Mouse (Mus musculus) T-helper 17 cell (primary cell): Measurements from ENCODE around the gene Ccdc62.

Source experiments
- in situ Hi-C, 2 experiments: fragments of 300-600 bp; cut with MboI, MseI; formaldehyde crosslinking; loops; 1 replicate in 1 of 2; 2 replicates in 1 of 2; pipeline ENCODE4 v1.15.1; 2025; ENCODE audit warnings: high pct_unique_total_duplicates in 2 of 2

Ccdc62 gene

GRCm38 (mm10) chr5:123935931-123936330 is 5.5 kb downstream of the Ccdc62 start:
- in situ Hi-C loops, result no loop called here

DNA sequence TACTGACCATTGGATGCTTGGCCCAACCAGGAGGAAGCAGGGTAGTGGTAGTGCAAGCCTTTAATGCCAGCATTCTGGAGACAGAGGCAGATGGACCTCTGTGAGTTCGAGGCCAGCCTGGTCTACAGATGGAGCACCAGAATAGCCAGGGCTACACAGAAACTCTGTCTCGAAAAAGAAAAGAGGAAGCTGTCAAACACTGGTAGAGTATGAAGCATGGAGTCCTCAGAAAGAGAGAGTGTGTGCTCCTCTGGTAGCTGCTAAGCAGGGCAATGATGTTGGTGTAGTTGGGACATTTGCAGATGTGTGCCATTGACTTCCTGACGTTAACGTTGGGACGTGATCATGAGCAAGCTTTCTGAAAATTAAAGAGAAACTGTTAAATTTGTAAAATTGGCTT is 8.0 kb downstream of the Ccdc62 start:
- in situ Hi-C loops, result no loop called here

DNA sequence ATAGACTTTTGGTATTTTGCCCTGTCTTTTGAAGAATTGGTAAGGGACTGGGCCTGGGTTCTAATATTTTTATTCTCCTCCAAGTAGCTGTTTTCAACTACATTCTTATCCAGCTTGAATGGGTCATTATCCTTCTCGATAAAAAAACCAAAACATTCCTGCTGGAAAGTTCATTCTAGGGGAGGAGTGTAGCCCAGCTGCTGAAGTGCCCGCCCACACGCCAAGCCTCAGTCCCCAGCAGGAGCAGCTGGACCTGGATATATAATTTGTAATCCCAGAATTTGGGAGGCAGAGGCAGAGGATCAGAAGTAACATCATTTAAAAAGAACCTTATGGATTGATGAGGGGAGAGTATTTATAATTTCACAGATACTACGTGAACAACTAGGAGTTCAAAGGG is 16.1 kb downstream of the Ccdc62 start:
- in situ Hi-C loops, result loop anchor here in 1 of 2 experiments (5.0 kb wide), 2 partner anchors 46 to 136 kb away; no protein-coding TSS in a partner anchor

- in situ Hi-C loops, result loop anchor here in 1 of 2 experiments (5.0 kb wide), 2 partner anchors 45 to 135 kb away; no protein-coding TSS in a partner anchor
These were observed 16.7 kb downstream of the Ccdc62 start for GRCm38 (mm10) chr5:123947041-123947761.

DNA sequence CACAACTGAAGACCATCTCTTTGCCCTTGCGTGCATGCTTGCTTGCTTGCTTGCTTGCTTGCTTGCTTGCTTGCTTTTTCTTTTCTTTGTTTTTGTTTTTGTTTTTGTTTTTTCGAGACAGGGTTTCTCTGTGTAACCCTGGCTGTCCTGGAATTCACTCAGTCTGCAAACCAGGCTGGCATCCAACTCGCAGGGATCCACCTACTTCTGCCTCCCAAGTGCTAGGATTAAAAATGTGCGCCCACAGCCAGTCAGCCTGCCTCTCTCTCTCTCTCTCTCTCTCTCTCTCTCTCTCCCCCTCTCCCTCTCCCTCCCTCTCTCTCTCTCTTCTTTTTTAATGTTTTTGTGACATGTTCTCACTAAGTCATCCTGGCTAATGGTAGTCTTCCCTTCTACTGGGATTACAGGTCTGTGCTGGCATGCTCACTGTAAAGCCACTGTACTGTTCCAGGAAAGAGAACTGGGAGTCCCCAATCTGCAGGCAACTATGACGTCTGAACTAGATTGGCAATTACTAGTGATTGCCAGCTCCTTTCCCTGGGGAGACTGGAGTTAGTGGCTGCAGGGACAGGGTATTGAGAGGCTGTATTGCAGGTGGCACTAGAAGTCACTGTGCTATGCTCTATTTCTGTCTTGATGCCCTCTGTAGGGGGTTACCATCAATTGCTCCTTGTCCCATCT is 22.0 kb downstream of the Ccdc62 start:
- in situ Hi-C loops, result loop anchor here in 1 of 2 experiments (5.0 kb wide), 1 partner anchor 40 kb away; no protein-coding TSS in a partner anchor

GRCm38 (mm10) chr5:123957213-123957612 is 26.7 kb downstream of the Ccdc62 start:
- in situ Hi-C loops, result no loop called here

DNA sequence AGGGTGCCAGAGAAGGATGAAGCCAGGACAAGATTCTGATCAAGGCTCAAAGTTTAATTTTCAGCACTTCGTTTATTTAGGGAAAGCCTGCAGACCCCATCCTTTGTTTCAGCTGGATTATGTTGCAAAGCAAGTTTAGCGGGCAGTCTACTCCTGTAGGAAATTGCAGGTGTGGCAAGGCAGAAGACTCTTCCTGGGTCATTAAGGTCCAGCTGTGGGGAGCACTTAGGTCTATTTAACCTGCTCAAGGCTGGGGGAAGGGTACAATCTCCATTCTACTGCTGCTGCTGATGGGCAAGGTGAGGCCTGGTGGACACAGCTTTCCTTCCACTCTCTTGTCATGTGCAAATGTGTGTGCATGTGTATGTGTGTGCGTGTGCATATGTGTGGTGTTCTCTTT is 28.5 kb downstream of the Ccdc62 start:
- in situ Hi-C loops, result no loop called here

DNA sequence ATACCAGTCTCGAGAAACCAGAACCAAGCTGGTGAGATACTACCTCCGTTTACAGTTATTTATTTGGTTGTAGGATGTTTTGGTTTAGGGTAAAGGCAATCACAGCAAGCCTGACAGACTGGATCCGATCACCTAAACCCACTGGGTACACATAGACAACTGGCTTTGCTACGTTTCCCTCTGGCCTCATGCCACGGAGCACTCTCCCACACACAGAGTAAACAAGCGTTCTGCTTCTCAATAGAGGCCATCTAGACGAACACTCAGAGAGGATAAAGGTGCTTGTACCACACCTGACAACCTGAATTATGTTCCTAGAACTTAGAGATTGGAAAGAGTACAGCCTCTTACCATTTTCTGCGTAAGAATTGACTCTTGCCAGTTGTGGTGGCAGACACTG is 29.6 kb downstream of the Ccdc62 start:
- in situ Hi-C loops, result loop anchor here in 1 of 2 experiments (10.0 kb wide), 1 partner anchor 1585 kb away; the partner anchor contains the start of genes Fam216a and Gpn3

DNA sequence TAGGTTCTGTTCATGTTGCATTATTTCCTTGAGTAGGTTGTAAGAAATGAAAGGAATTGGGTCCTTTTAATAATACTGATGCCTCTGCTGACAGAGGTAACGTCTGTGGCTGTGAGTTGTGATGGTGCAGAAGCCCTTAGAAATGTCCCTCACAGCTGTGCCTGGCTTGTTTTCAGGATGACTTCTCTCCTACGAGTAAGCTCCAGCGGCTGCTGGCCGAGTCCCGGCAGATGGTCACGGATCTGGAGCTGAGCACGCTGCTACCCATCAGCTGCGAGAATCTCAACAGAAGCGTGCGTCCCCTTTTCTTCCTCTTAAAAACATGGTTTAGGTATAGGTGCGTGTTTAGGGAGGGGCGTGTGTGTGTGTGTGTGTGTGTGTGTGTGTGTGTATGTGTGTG is 30.6 kb downstream of the Ccdc62 start:
- in situ Hi-C loops, result loop anchor here in 1 of 2 experiments (10.0 kb wide), 1 partner anchor 1586 kb away; the partner anchor contains the start of genes Fam216a and Gpn3

DNA sequence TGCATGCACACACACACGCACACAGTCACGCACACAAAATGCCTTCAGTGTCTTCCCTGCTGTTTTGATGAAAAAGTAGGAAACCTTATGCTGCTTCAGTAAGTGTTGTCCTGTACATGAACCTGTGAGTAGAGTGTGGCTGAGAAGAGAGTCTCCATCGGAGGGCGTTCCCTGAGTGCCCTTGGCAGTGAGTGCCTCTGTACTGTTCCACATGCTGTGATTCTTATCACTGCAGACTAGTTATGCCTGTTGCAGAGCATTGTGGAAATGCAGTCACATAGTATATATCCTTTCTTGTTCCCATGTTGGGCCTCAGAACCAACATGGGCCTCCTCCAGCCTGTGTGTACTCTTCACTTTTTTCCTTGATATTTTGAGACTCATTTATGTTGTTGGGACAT is 33.7 kb downstream of the Ccdc62 start:
- in situ Hi-C loops, result loop anchor here in 1 of 2 experiments (10.0 kb wide), 1 partner anchor 1589 kb away; the partner anchor contains the start of genes Fam216a and Gpn3

- in situ Hi-C loops, result loop anchor here in 1 of 2 experiments (10.0 kb wide), 1 partner anchor 1592 kb away; the partner anchor contains the start of genes Fam216a and Gpn3
These were observed 36.3 kb downstream of the Ccdc62 start for GRCm38 (mm10) chr5:123966759-123967158.

DNA sequence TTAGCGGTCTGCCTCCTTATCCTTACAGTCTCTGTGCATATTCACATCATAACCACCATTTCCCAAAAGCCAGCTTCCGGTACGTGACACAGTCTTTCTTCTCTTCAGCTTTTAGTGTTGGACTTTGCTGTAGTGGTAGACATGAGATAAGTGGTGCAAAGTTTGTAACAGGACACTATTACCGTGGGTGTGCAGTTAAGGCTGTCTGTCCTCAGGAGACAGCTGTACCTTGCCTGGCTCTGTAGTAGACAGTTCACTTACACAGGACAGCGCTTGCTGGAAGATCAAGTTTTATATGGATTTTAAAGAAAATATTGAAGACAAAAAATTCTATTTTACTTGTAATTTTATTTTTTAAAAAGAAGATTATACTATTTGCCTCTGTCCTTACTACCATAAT is 38.0 kb downstream of the Ccdc62 start:
- in situ Hi-C loops, result loop anchor here in 1 of 2 experiments (10.0 kb wide), 1 partner anchor 1594 kb away; the partner anchor contains the start of genes Fam216a and Gpn3

GRCm38 (mm10) chr5:123969216-123969615 is 38.7 kb downstream of the Ccdc62 start:
- in situ Hi-C loops, result loop anchor here in 1 of 2 experiments (10.0 kb wide), 1 partner anchor 1594 kb away; the partner anchor contains the start of genes Fam216a and Gpn3

GRCm38 (mm10) chr5:123970576-123970975 is 40.1 kb downstream of the Ccdc62 start:
- in situ Hi-C loops, result no loop called here

DNA sequence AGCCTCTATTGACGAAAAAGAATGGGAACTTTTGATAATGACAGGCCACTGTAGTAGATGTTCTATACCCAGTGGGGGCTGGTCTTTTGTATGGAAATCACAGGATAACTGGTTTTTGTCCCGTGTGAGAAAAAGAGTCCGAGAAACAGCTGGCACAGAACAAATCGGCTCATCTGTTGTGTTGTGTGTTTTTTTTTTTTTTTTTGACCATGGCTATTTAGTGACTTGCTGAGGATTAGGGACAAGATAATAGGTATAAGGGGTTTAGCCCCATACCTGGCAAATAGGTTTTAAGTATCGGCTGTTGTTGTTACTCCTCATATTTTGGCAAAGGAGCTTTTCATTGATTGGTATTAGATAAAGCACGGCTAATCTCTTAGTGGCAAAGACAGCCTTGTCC is 42.0 kb downstream of the Ccdc62 start:
- in situ Hi-C loops, result no loop called here

- in situ Hi-C loops, result no loop called here
These were observed 43.1 kb downstream of the Ccdc62 start, which contains the start of gene Hip1r for GRCm38 (mm10) chr5:123973299-123974178. Gene Hip1r (plus strand): TSS chr5:123973628.

GRCm38 (mm10) chr5:123974179-123974485 is 43.7 kb downstream of the Ccdc62 start:
- in situ Hi-C loops, result no loop called here

- in situ Hi-C loops, result no loop called here
These were observed 44.2 kb downstream of the Ccdc62 start for GRCm38 (mm10) chr5:123974616-123975111.

- in situ Hi-C loops, result no loop called here
These were observed 45.2 kb downstream of the Ccdc62 start for GRCm38 (mm10) chr5:123975668-123976180.

DNA sequence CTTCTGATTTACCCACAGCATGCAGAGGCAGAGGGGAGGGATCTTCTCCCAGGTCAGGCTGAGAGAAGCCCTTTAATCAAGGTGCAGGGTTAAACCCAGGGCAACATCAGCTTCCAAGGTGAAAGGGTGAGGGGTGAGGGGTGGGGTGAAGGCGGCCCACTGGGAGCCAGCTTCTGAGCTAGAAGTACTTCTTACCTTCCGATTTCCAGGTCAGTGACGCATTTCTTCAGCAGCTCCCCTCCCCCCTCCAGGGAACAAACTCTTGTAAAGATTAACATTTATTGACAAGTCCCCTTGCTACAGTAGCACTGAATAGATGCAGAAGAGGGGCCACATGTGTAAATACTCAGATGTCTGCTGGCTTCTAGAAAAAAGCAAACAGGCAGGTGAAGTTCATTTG is 46.8 kb downstream of the Ccdc62 start:
- in situ Hi-C loops, result no loop called here

DNA sequence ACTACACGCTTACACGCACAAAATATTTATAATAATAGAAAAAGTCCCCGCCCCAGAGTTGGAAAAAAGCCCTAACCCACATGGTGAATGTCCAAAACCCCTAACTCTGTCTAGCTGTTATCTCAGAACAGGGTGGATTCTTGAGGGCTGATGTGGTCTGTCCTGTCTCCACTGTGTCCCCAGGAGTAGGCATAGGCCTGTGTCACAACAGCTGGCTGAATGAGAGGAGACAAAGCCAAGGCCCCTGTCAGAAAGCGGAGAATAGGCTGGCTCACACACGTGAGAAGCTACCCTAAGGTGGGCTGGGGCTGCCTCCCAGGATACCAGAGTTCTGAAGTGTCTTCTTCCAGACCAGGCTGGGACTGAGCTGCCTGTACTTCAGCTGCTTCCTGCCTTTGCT is 47.7 kb downstream of the Ccdc62 start:
- in situ Hi-C loops, result no loop called here
